Mouse (Mus musculus) heart, postnatal 0 days (tissue): Measurements from ENCODE around the gene Kansl1. TPM values are rescaled to one million over a fixed set of nuclear protein-coding genes. Genes with fewer than 3 reads are reported as not detected.

Source experiments
- ATAC-seq: fragments of 200-750 bp; cut with Nextera tagmentation; 2 replicates; pipeline ENCODE4 v1.8.0; 2017; ENCODE audit warnings: low read depth, moderate number of reproducible peaks, moderate library complexity; ENCODE audit not compliant: insufficient read depth
- DNase-seq: peaks from one replicate; pipeline ENCODE4 v3.0.0-alpha.2; 2016; ENCODE audit warnings: low spot score
- H3K27ac ChIP-seq: fragments of 300-500 bp; sonication (generic); 2 replicates; pipeline ENCODE4 v1.5.1; 2014; ENCODE audit warnings: low read depth, mild to moderate bottlenecking
- H3K27me3 ChIP-seq: fragments of 300-500 bp; sonication (generic); 2 replicates; pipeline ENCODE4 v1.6.1; 2014; ENCODE audit warnings: low read length, mixed read lengths; ENCODE audit not compliant: control insufficient read depth, insufficient read depth
- H3K36me3 ChIP-seq: fragments of 300-500 bp; sonication (generic); replicated peaks from 2 replicates; pipeline ENCODE4 v1.6.1; 2014; ENCODE audit warnings: low read length, mixed read lengths; ENCODE audit not compliant: control insufficient read depth, insufficient read depth
- H3K4me1 ChIP-seq: fragments of 300-500 bp; sonication (generic); 2 replicates; pipeline ENCODE4 v1.6.1; 2014; ENCODE audit warnings: antibody characterized with exemption; ENCODE audit not compliant: control insufficient read depth, insufficient read depth
- H3K4me2 ChIP-seq: fragments of 300-500 bp; sonication (generic); 2 replicates; pipeline ENCODE4 v1.6.1; 2014; ENCODE audit warnings: low read depth, mild to moderate bottlenecking, low read length, moderate library complexity
- H3K4me3 ChIP-seq: fragments of 300-500 bp; sonication (generic); 2 replicates; pipeline ENCODE4 v1.5.1; 2014; ENCODE audit warnings: low read depth, low read length
- H3K9ac ChIP-seq: fragments of 300-500 bp; sonication (generic); replicated peaks from 2 replicates; pipeline ENCODE4 v1.6.1; 2014; ENCODE audit warnings: low read depth, low read length, mixed read lengths
- H3K9me3 ChIP-seq: fragments of 300-500 bp; sonication (generic); replicated peaks from 2 replicates; pipeline ENCODE4 v1.6.1; 2016; ENCODE audit warnings: low read length; ENCODE audit not compliant: control insufficient read depth
- CTCF ChIP-seq: IDR thresholded peaks from 2 replicates; pipeline ENCODE4 v1.5.1; 2016; ENCODE audit warnings: antibody characterized with exemption, control low read depth, low read depth
- EP300 ChIP-seq: IDR thresholded peaks from 2 replicates; pipeline ENCODE4 v1.6.1; 2016; ENCODE audit warnings: antibody characterized with exemption, low read depth
- WGBS: fragments of 180-500 bp; shearing (Covaris S2); extraction: QIAGEN DNeasy Blood & Tissue Kit; methylation state at CpG from one replicate; pipeline ENCODE4 v1.1.7; 2014; 5-methylcytosine and 5-hydroxymethylcytosine counted together
- polyA plus RNA-seq: library from polyadenylated mRNA; unstranded; fragments of >200 nt; fragmentation: Nextera tagmentation; extraction: Ambion mirVana; gene quantifications from 2 replicates; pipeline ENCODE4 v1.2.1, GENCODE M21; 2015
- total RNA-seq: library from RNA; depleted of rRNA; stranded (reverse); fragments of >200 nt; gene quantifications from 2 replicates; pipeline ENCODE4 v1.2.3, GENCODE M21; 2014; ENCODE audit warnings: low replicate concordance

Gene Kansl1
- total and polyA plus RNA-seq, 2 experiments from 2014 or later = 7.5 to 34.7 TPM

GRCm38 (mm10) chr11:104376291-104376690 lies 92.4 kb downstream of the Kansl1 start:
- H3K27me3 ChIP-seq = no peaks in the 10 kb centered on the region
- H3K4me2 ChIP-seq = no peak overlapping the region
- no peak overlapping the region for H3K9ac ChIP-seq
- no peak overlapping the region for H3K27ac ChIP-seq
- H3K36me3 ChIP-seq = peaks cover 23% of the 10 kb centered on the region
- ATAC-seq = no peak
- no peaks in the 10 kb centered on the region for H3K4me1 ChIP-seq
- H3K4me3 ChIP-seq = no peak overlapping the region
- TF ChIP-seq CTCF (no peak), EP300 (no peak)
- no peak for DNase-seq
- 84% methylated on average over 3 of the region's 3 CpGs for WGBS
- no peaks in the 10 kb centered on the region for H3K9me3 ChIP-seq

DNA sequence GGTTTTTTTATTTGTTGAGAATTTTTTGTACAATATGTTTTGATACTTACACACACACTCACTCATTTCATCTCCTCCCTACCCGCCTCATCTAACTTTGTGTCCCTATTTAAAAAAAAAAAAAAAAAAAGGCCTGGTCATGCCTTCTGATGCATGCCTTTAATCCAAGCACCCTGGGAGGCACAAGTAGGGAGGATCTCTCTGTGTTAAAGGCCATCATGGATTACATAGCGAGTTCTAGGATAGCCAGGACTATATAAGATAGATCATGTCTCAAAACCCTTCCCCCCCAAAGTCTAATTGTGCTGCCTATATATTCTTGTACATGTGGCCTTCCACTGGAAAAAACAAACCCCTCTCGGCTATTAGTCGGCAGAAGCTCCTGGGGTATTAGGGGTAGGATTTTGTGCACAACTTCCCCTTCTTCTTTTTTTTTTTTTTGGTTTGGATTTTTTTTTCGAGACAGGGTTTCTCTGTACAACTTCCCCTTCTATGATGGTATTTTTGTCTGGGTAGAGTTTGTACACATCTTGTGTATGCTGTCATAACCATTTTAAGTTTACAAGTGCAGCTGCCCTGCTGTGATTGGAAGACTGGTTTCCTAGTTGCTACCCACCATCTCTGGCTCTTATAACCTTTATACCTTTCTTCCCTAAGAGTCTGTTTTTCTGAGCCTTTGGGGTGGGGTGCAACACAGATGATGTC lies 101.0 kb downstream of the Kansl1 start:
- TF ChIP-seq CTCF = no peak
- no peak for TF ChIP-seq EP300
- ATAC-seq (no peak), DNase-seq (no peak)
- no peaks in the 10 kb centered on the region for H3K27me3 ChIP-seq
- H3K4me2 ChIP-seq = no peak overlapping the region
- H3K4me3 ChIP-seq = no peak overlapping the region
- H3K27ac ChIP-seq = no peak overlapping the region
- H3K4me1 ChIP-seq = peaks cover 6% of the 10 kb centered on the region; the same call in 1 of the 2 replicates
- no peak overlapping the region for H3K9ac ChIP-seq
- 86% methylated on average over 5 of the region's 5 CpGs for WGBS
- no peaks in the 10 kb centered on the region for H3K9me3 ChIP-seq
- H3K36me3 ChIP-seq = peaks cover 20% of the 10 kb centered on the region

DNA sequence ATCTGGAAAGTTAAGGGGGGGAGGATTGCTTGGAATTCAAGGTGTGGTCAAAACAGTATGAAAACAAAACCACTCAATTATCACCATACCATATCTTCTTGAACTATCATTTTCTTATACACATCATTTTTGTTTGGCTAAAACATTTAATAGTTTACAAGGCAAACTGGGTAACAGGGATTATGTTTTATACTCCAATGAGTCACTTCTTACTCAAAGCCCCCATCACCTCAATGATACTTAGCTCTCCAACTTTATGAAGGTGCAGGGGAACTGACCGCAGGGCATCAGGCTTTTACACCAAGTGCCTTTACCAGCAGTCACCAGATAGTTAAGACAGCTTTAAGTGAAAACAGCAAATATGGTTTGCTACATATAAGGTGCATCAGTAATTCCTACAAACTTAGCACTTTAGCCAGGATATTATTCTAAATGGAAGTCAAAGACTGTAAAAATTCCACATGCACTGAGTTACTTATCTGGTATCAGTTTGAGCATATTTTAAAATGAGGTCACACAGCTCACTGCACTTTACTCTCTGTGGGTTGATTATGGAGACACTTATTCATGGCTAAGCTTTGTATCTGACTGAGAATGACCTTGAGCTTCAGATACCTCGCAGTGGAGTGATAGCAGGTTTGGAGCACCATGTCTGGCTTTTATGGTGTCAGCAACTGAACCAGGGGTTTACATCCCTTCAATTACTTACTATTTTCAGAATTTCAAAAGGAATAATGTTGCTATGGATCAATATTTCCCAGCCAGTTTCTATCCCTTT lies 104.6 kb downstream of the Kansl1 start:
- Histone ChIP-seq H3K9ac (no peak overlapping the region), H3K36me3 (peaks cover 22% of the 10 kb centered on the region), H3K9me3 (no peaks in the 10 kb centered on the region), H3K4me2 (no peak overlapping the region), H3K4me1 (peaks cover 6% of the 10 kb centered on the region; the same call in 1 of the 2 replicates), H3K27ac (peak overlapping the region; percentile 49), H3K4me3 (no peak overlapping the region), H3K27me3 (no peaks in the 10 kb centered on the region)
- DNase-seq (no peak), ATAC-seq (peak; percentile 51; the same call in 1 of the 2 replicates)
- TF ChIP-seq CTCF = no peak
- no peak for TF ChIP-seq EP300
- 48% methylated on average over 2 of the region's 2 CpGs for WGBS

DNA sequence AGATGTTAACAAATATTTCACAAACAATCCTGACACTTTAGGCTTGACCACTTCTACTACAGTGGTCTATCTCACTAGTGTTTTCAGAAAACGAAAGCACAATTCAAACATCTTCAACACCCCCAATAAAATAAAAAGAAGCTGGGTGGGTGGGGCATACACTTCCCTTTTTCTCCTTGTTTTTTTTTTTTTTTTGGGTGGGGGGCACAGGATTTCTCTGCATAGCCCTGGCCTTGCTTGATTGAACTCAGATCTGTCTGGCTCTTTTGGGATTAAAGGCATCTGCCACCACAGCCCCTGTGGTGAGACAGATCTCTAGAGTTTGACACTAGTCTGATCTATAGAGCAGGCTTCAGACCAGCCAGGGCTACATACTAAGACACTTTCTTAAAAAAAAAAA lies 106.0 kb downstream of the Kansl1 start:
- no peaks in the 10 kb centered on the region for H3K9me3 ChIP-seq
- H3K4me2 ChIP-seq = no peak overlapping the region
- no peaks in the 10 kb centered on the region for H3K27me3 ChIP-seq
- whole genome bisulfite sequencing = 98% methylated on average over 1 of the region's 1 CpGs
- H3K4me3 ChIP-seq = no peak overlapping the region
- H3K9ac ChIP-seq = no peak overlapping the region
- H3K4me1 ChIP-seq = peaks cover 6% of the 10 kb centered on the region; the same call in 1 of the 2 replicates
- DNase-seq (no peak), ATAC-seq (no peak)
- H3K27ac ChIP-seq = no peak overlapping the region
- H3K36me3 ChIP-seq = peaks cover 12% of the 10 kb centered on the region
- TF ChIP-seq CTCF (no peak), EP300 (no peak)

- Histone ChIP-seq H3K9ac (no peak overlapping the region), H3K27ac (no peak overlapping the region), H3K27me3 (no peaks in the 10 kb centered on the region), H3K36me3 (peaks cover 11% of the 10 kb centered on the region), H3K4me1 (peaks cover 6% of the 10 kb centered on the region; the same call in 1 of the 2 replicates), H3K4me2 (no peak overlapping the region), H3K4me3 (no peak overlapping the region), H3K9me3 (no peaks in the 10 kb centered on the region)
- peak; percentile 21 for DNase-seq
- ATAC-seq = no peak
- no peak for TF ChIP-seq CTCF
- no peak for TF ChIP-seq EP300
- 51% methylated on average over 2 of the region's 2 CpGs for WGBS
These were observed 106.9 kb downstream of the Kansl1 start for GRCm38 (mm10) chr11:104361790-104362189.
